13 mouse cellular contexts compared by ENCODE assay signal in the genomic region with DNA sequence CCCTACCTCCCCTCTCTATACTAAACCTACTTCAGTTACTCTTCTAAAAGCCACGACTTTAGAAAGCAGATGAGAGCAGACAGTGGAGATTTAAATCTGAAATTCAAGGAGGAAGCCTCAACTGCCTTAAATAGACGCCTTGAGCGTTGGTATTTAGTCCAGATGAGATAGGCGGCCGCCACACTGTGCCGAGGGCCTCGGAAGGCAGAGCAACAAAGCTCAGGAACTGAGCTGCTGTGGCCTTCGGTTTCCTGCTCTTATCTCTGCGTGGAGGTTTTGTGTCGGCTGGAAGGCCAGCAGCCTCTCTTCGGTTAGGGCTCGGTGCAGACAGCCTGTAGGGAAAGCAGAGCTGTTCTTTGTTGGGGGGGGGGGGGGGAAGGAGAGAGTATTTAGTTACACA. TPM values are rescaled to one million over a fixed set of nuclear protein-coding genes. Genes with fewer than 3 reads are reported as not detected.
DNase-seq lines count a peak whose midpoint lies in the region; ATAC-seq and TF ChIP-seq lines count a peak whose summit lies in the region.
"Had no signal": no experiment of that assay in that cellular context is flagged by ENCODE, and none has a peak within 500 bp of the region (broad histone marks: within the 10 kb centered on the region; RNA-seq: fewer than 3 reads in every experiment).

No protein-coding gene starts in this region.

- no peaks in the 10 kb centered on the region for H3K9me3 ChIP-seq in embryonic facial prominence, embryonic 10.5 days
- no peaks in the 10 kb centered on the region for H3K9me3 ChIP-seq in liver, embryonic 13.5 days (replicated peaks)
- H3K9me3 ChIP-seq: midbrain, embryonic 13.5 days had no signal

- H3K27ac ChIP-seq in heart, adult 2 months: peak overlapping the region; percentile 20; the same call in 1 of the 2 replicates
- peak overlapping the region; percentile 57; the same call in 1 of the 2 replicates for H3K27ac ChIP-seq in embryonic facial prominence, embryonic 10.5 days (replicated peaks)
- peak overlapping the region; percentile 37; the same call in 1 of the 2 replicates for H3K27ac ChIP-seq in liver, embryonic 13.5 days
- H3K27ac ChIP-seq: midbrain, embryonic 13.5 days had no signal

- H3K36me3 ChIP-seq in heart, adult 2 months (ENCODE audit: control insufficient read depth, insufficient read depth, low read length): no peaks in the 10 kb centered on the region
- no peaks in the 10 kb centered on the region for H3K36me3 ChIP-seq in embryonic facial prominence, embryonic 10.5 days (replicated peaks)
- no peaks in the 10 kb centered on the region for H3K36me3 ChIP-seq in liver, embryonic 13.5 days
- H3K36me3 ChIP-seq: midbrain, embryonic 13.5 days had no signal

- no peak overlapping the region for H3K4me3 ChIP-seq in heart, adult 2 months
- H3K4me3 ChIP-seq in embryonic facial prominence, embryonic 10.5 days: no peak overlapping the region
- H3K4me3 ChIP-seq in liver, embryonic 13.5 days (replicated peaks): no peak overlapping the region
- H3K4me3 ChIP-seq: midbrain, embryonic 13.5 days had no signal

- peak overlapping the region; percentile 63 for H3K9ac ChIP-seq in heart, adult 2 months (ENCODE audit: low read depth, low read length)
- peak overlapping the region; percentile 14; the same call in 1 of the 2 replicates for H3K9ac ChIP-seq in liver, embryonic 13.5 days
- H3K9ac ChIP-seq: midbrain, embryonic 13.5 days had no signal

- intact Hi-C loops in heart, adult 2 months (cut with DNase I): no loop called here

- H3K4me2 ChIP-seq in liver, embryonic 13.5 days: peak overlapping the region; percentile 25; the same call in 1 of the 2 replicates
- H3K4me2 ChIP-seq: midbrain, embryonic 13.5 days had no signal

- H3K27me3 ChIP-seq in heart, adult 2 months (ENCODE audit: control insufficient read depth, insufficient read depth, low read length): no peaks in the 10 kb centered on the region
- no peaks in the 10 kb centered on the region for H3K27me3 ChIP-seq in embryonic facial prominence, embryonic 10.5 days (replicated peaks; ENCODE audit: low read depth, poor library complexity, severe bottlenecking)
- no peaks in the 10 kb centered on the region for H3K27me3 ChIP-seq in liver, embryonic 13.5 days
- H3K27me3 ChIP-seq: CH12.LX; midbrain, embryonic 13.5 days had no signal

- TF ChIP-seq CTCF in heart, adult 2 months (IDR thresholded peaks at IDR 0.05): no peak

- 3% methylated on average over 12 of the region's 12 CpGs for WGBS in heart, adult 2 months
- 46% methylated on average over 12 of the region's 12 CpGs for WGBS in embryonic facial prominence, embryonic 10.5 days
- 2% methylated on average over 12 of the region's 12 CpGs for WGBS in liver, embryonic 13.5 days (ENCODE audit: insufficient replicate concordance)

- ATAC-seq in liver, embryonic 13.5 days (ENCODE audit: low read depth): peak; percentile 44; the same call in 1 of the 2 replicates
- ATAC-seq: midbrain, embryonic 13.5 days had no signal

- DNase-seq in heart, adult 2 months: no peak
- no peak for DNase-seq in heart, adult 9 months (ENCODE audit: low spot score in 2 of 2)
- peak; percentile 89 for DNase-seq in 416B (ENCODE audit: low read depth)
- no peak for DNase-seq in embryonic facial prominence, embryonic 10.5 days (ENCODE audit: low spot score)
- DNase-seq in liver, embryonic 13.5 days: no peak
- DNase-seq in urinary bladder, postnatal 4 days (ENCODE audit: low spot score in 2 of 2): no peak
- DNase-seq in left cerebral cortex, adult 9 months (ENCODE audit: low spot score in 2 of 2): no peak
- no peak for DNase-seq in yolk sac, embryonic 10.5 days (ENCODE audit: low spot score)
- DNase-seq: kidney, adult 9 months; left cerebral cortex, postnatal 4 days had no signal

- TF ChIP-seq EP300 in heart, adult 2 months (IDR thresholded peaks at IDR 0.05; ENCODE audit: insufficient read depth, low read depth, low read length): no peak

- H3K4me1 ChIP-seq in heart, adult 2 months (ENCODE audit: control insufficient read depth, insufficient read depth, low read length): 0 out of 2 replicates have a peak, but pooled peaks cover 1% of the 10 kb centered on the region
- peaks cover 5% of the 10 kb centered on the region for H3K4me1 ChIP-seq in embryonic facial prominence, embryonic 10.5 days
- H3K4me1 ChIP-seq in liver, embryonic 13.5 days (replicated peaks): peaks cover 21% of the 10 kb centered on the region
- H3K4me1 ChIP-seq: midbrain, embryonic 13.5 days had no signal

- TF ChIP-seq POLR2A in heart, adult 2 months (IDR thresholded peaks at IDR 0.05; ENCODE audit: insufficient read depth, low read depth, low read length): no peak

- no peaks in the 10 kb centered on the region for H3K79me2 ChIP-seq in heart, adult 2 months (replicated peaks; ENCODE audit: control insufficient read depth, insufficient read depth, low read length)

RNA-seq across cellular contexts. Expression of a gene that starts 11.1 kb away (rescaled TPM):
- total RNA-seq in heart, adult 2 months (2021): under 1 TPM; 0.37 to 0.43 TPM
- polyA plus RNA-seq in heart, adult 2 months (2012; rRNA removed): 0.39 and 1.5 TPM in 2 replicates
- polyA plus RNA-seq in embryonic facial prominence, embryonic 10.5 days (2016; fragmentation: Nextera tagmentation; extraction: Ambion mirVana): 0.82 and 1.4 TPM in 2 replicates
- 0.12 and 0.28 TPM in 2 replicates for polyA plus RNA-seq in liver, embryonic 13.5 days (2015; fragmentation: Nextera tagmentation; extraction: Ambion mirVana)

RNA-seq across cellular contexts. Expression of a gene that starts 11.3 kb away (rescaled TPM):
- total RNA-seq in heart, adult 2 months (2021): 1,000 to 10,000 TPM; 2,451 to 2,926 TPM
- 1,535 and 1,905 TPM in 2 replicates for polyA plus RNA-seq in heart, adult 2 months (2012; rRNA removed)
- polyA plus RNA-seq in embryonic facial prominence, embryonic 10.5 days (2016; fragmentation: Nextera tagmentation; extraction: Ambion mirVana): 525 and 531 TPM in 2 replicates
- polyA plus RNA-seq in liver, embryonic 13.5 days (2015; fragmentation: Nextera tagmentation; extraction: Ambion mirVana): 611 and 667 TPM in 2 replicates

RNA-seq across cellular contexts. Expression of a gene that starts 15.0 kb away (rescaled TPM):
- not detected for total RNA-seq in heart, adult 2 months (2021)
- polyA plus RNA-seq in heart, adult 2 months (2012; rRNA removed): not detected in 2 replicates
- polyA plus RNA-seq in embryonic facial prominence, embryonic 10.5 days (2016; fragmentation: Nextera tagmentation; extraction: Ambion mirVana): 0.16 and 0.19 TPM in 2 replicates
- polyA plus RNA-seq in liver, embryonic 13.5 days (2015; fragmentation: Nextera tagmentation; extraction: Ambion mirVana): 0.07 TPM in 2 replicates
- total RNA-seq: CH12.LX; left cerebral cortex, postnatal 4 days had no signal
- polyA plus RNA-seq: midbrain, embryonic 13.5 days had no signal

RNA-seq across cellular contexts. Expression of a gene that starts 15.1 kb away (rescaled TPM):
- under 1 TPM; 0.34 to 0.91 TPM for total RNA-seq in heart, adult 2 months (2021)
- polyA plus RNA-seq in heart, adult 2 months (2012; rRNA removed): 0.53 and 0.80 TPM in 2 replicates
- polyA plus RNA-seq in embryonic facial prominence, embryonic 10.5 days (2016; fragmentation: Nextera tagmentation; extraction: Ambion mirVana): 2.3 and 2.4 TPM in 2 replicates
- 1.5 and 1.6 TPM in 2 replicates for polyA plus RNA-seq in liver, embryonic 13.5 days (2015; fragmentation: Nextera tagmentation; extraction: Ambion mirVana)
- total RNA-seq: CH12.LX had no signal

RNA-seq across cellular contexts. Expression of a gene that starts 19.0 kb away (rescaled TPM):
- not detected for total RNA-seq in heart, adult 2 months (2021)
- not detected in 2 replicates for polyA plus RNA-seq in heart, adult 2 months (2012; rRNA removed)
- not detected in 2 replicates for polyA plus RNA-seq in embryonic facial prominence, embryonic 10.5 days (2016; fragmentation: Nextera tagmentation; extraction: Ambion mirVana)
- 11.3 and 13.8 TPM in 2 replicates for polyA plus RNA-seq in liver, embryonic 13.5 days (2015; fragmentation: Nextera tagmentation; extraction: Ambion mirVana)
- total RNA-seq: CH12.LX; left cerebral cortex, postnatal 4 days had no signal
- polyA plus RNA-seq: cortical plate, adult 2 months; midbrain, embryonic 13.5 days had no signal
